Mouse (Mus musculus) hindbrain, postnatal 0 days (tissue): ENCODE results near the gene Ankdd1a. TPM values are rescaled to one million over a fixed set of nuclear protein-coding genes. Genes with fewer than 3 reads are reported as not detected.

Experiments
- ATAC-seq: fragments of 200-750 bp; cut with Nextera tagmentation; 2 replicates; pipeline ENCODE4 v1.8.0; 2017; ENCODE audit warnings: mild to moderate bottlenecking, moderate TSS enrichment, moderate library complexity
- DNase-seq: peaks from one replicate; pipeline ENCODE4 v3.0.0-alpha.2; 2015; ENCODE audit warnings: low spot score
- H3K27ac ChIP-seq: fragments of 300-500 bp; sonication (generic); 2 replicates; pipeline ENCODE4 v1.5.1; 2014; ENCODE audit warnings: mild to moderate bottlenecking
- H3K27me3 ChIP-seq: fragments of 300-500 bp; sonication (generic); 2 replicates; pipeline ENCODE4 v1.6.1; 2014; ENCODE audit warnings: low read length, mixed read lengths; ENCODE audit not compliant: insufficient read depth
- H3K36me3 ChIP-seq: fragments of 300-500 bp; sonication (generic); 2 replicates; pipeline ENCODE4 v1.6.1; 2014; ENCODE audit warnings: low read length, mixed read lengths; ENCODE audit not compliant: insufficient read depth
- H3K4me1 ChIP-seq: fragments of 300-500 bp; sonication (generic); 2 replicates; pipeline ENCODE4 v1.6.1; 2014; ENCODE audit warnings: antibody characterized with exemption, low read length, mixed read lengths; ENCODE audit not compliant: insufficient read depth
- H3K4me2 ChIP-seq: fragments of 300-500 bp; sonication (generic); 2 replicates; pipeline ENCODE4 v1.6.1; 2014; ENCODE audit warnings: low read depth, mild to moderate bottlenecking, low read length, moderate library complexity, mixed read lengths
- H3K4me3 ChIP-seq: fragments of 300-500 bp; sonication (generic); 2 replicates; pipeline ENCODE4 v1.5.1; 2014; ENCODE audit warnings: low read length
- H3K9ac ChIP-seq: fragments of 300-500 bp; sonication (generic); replicated peaks from 2 replicates; pipeline ENCODE4 v1.6.1; 2014; ENCODE audit warnings: mild to moderate bottlenecking, low read length, moderate library complexity, mixed read lengths
- H3K9me3 ChIP-seq: fragments of 300-500 bp; sonication (generic); 2 replicates; pipeline ENCODE4 v1.6.1; 2016; ENCODE audit warnings: low read length, mixed read lengths
- CTCF ChIP-seq: IDR thresholded peaks from 2 replicates; pipeline ENCODE4 v1.5.1; 2016; ENCODE audit warnings: antibody characterized with exemption, control low read depth, low read depth
- WGBS: fragments of 180-500 bp; shearing (Covaris S2); extraction: QIAGEN DNeasy Blood & Tissue Kit; methylation state at CpG from one replicate; pipeline ENCODE4 v1.1.7; 2014; 5-methylcytosine and 5-hydroxymethylcytosine counted together
- polyA plus RNA-seq: library from polyadenylated mRNA; unstranded; fragments of >200 nt; fragmentation: Nextera tagmentation; extraction: Ambion mirVana; gene quantifications from 2 replicates; pipeline ENCODE4 v1.2.1, GENCODE M21; 2015
- total RNA-seq: library from RNA; depleted of rRNA; stranded (reverse); fragments of >200 nt; gene quantifications from 2 replicates; pipeline ENCODE4 v1.2.3, GENCODE M21; 2014

Ankdd1a gene
- total and polyA plus RNA-seq, 2 experiments from 2014 or later = 1.2 to 5.9 TPM

GRCm38 (mm10) chr9:65480071-65480470, 39.9 kb downstream of the Ankdd1a start:
- TF ChIP-seq CTCF = no peak
- H3K4me2 ChIP-seq = no peak overlapping the region
- H3K36me3 ChIP-seq = peaks cover 64% of the 10 kb centered on the region
- no peak for DNase-seq
- H3K9ac ChIP-seq = no peak overlapping the region
- H3K27me3 ChIP-seq = no peaks in the 10 kb centered on the region
- ATAC-seq = no peak
- H3K27ac ChIP-seq = no peak overlapping the region
- no peak overlapping the region for H3K4me3 ChIP-seq
- H3K9me3 ChIP-seq = no peaks in the 10 kb centered on the region
- no peaks in the 10 kb centered on the region for H3K4me1 ChIP-seq
- WGBS = 76% methylated on average over 5 of the region's 5 CpGs

- H3K27me3 ChIP-seq = no peaks in the 10 kb centered on the region
- DNase-seq (no peak), ATAC-seq (no peak)
- no peak for TF ChIP-seq CTCF
- peaks cover 64% of the 10 kb centered on the region for H3K36me3 ChIP-seq
- no peak overlapping the region for H3K4me2 ChIP-seq
- H3K9me3 ChIP-seq = no peaks in the 10 kb centered on the region
- no peak overlapping the region for H3K9ac ChIP-seq
- no peaks in the 10 kb centered on the region for H3K4me1 ChIP-seq
- no peak overlapping the region for H3K4me3 ChIP-seq
- 91% methylated on average over 8 of the region's 8 CpGs for WGBS
- no peak overlapping the region for H3K27ac ChIP-seq
These were observed 40.8 kb downstream of the Ankdd1a start for GRCm38 (mm10) chr9:65479158-65479557.

DNA sequence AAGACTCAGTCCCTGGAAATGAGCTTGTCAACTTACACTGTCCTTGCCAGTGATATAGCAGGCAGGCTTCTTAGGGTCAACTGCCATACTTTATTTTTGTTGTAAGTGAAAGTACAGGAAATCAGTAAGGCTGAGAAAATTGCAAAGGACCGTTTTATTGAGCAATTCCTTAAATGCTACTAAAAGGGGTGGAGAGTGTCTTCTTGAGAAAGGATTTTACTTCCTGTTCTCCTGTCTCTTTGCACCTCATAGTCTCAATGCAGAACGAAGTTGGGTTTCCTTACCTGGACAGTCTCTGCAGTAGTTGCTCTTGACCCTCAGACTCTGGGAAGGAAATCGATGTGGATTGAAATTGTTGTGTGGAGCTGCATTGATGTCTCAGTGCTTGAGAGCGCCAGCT, 47.2 kb downstream of the Ankdd1a start:
- H3K36me3 ChIP-seq = peaks cover 62% of the 10 kb centered on the region
- H3K9me3 ChIP-seq = no peaks in the 10 kb centered on the region

DNA sequence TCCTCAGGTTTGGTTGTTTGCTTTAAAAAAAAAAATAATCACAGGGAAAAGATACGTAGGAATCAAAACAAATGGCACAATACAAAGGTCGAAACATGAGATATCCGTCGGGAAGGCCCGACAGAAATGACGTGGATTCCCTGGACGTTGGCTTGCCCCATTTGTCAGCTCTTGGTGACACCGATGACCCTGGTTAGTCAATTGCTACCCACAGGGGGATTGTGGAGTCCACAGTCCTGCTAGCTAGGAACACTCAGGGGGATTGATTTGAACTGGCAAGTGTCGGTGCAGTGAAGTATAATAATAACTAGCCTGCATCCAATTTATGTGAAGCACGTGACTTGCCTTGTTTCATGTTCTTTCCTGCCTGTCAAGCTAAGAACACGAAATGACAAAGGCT, 52.3 kb downstream of the Ankdd1a start:
- TF ChIP-seq CTCF = no peak
- H3K4me3 ChIP-seq = no peak overlapping the region
- H3K27me3 ChIP-seq = no peaks in the 10 kb centered on the region
- H3K27ac ChIP-seq = no peak overlapping the region
- DNase-seq (no peak), ATAC-seq (no peak)
- peaks cover 35% of the 10 kb centered on the region for H3K36me3 ChIP-seq
- H3K9ac ChIP-seq = no peak overlapping the region
- H3K9me3 ChIP-seq = no peaks in the 10 kb centered on the region
- H3K4me1 ChIP-seq = no peaks in the 10 kb centered on the region
- 64% methylated on average over 11 of the region's 11 CpGs for WGBS
- no peak overlapping the region for H3K4me2 ChIP-seq

More for the DNA sequence above, 47.2 kb downstream of the Ankdd1a start:
- no peak for DNase-seq
- Histone ChIP-seq H3K9ac (no peak overlapping the region), H3K27ac (no peak overlapping the region), H3K27me3 (no peaks in the 10 kb centered on the region), H3K4me2 (no peak overlapping the region), H3K4me3 (no peak overlapping the region), H3K4me1 (no peaks in the 10 kb centered on the region)
- 87% methylated on average over 4 of the region's 4 CpGs for WGBS
- no peak for TF ChIP-seq CTCF
- ATAC-seq = no peak

- peaks cover 9% of the 10 kb centered on the region for H3K4me1 ChIP-seq
- no peaks in the 10 kb centered on the region for H3K9me3 ChIP-seq
- no peak overlapping the region for H3K9ac ChIP-seq
- WGBS = 96% methylated on average over 2 of the region's 2 CpGs
- ATAC-seq = no peak
- DNase-seq = no peak
- no peak overlapping the region for H3K27ac ChIP-seq
- no peaks in the 10 kb centered on the region for H3K27me3 ChIP-seq
- TF ChIP-seq CTCF = no peak
- H3K4me2 ChIP-seq = no peak overlapping the region
- no peak overlapping the region for H3K4me3 ChIP-seq
- peaks cover 29% of the 10 kb centered on the region for H3K36me3 ChIP-seq
These were observed 54.8 kb downstream of the Ankdd1a start for GRCm38 (mm10) chr9:65465241-65465640.

GRCm38 (mm10) chr9:65464161-65464560, 55.8 kb downstream of the Ankdd1a start:
- no peak for DNase-seq
- H3K27ac ChIP-seq = no peak overlapping the region
- 95% methylated on average over 6 of the region's 6 CpGs for WGBS
- H3K36me3 ChIP-seq = peaks cover 18% of the 10 kb centered on the region
- peaks cover 9% of the 10 kb centered on the region for H3K4me1 ChIP-seq
- H3K9me3 ChIP-seq = no peaks in the 10 kb centered on the region
- TF ChIP-seq CTCF = no peak
- no peak overlapping the region for H3K4me2 ChIP-seq
- no peak overlapping the region for H3K9ac ChIP-seq
- ATAC-seq = no peak
- H3K4me3 ChIP-seq = no peak overlapping the region
- H3K27me3 ChIP-seq = no peaks in the 10 kb centered on the region

GRCm38 (mm10) chr9:65462544-65462943, 57.4 kb downstream of the Ankdd1a start:
- no peak for ATAC-seq
- Histone ChIP-seq H3K4me3 (no peak overlapping the region), H3K4me1 (peaks cover 9% of the 10 kb centered on the region), H3K27me3 (no peaks in the 10 kb centered on the region), H3K9ac (no peak overlapping the region), H3K4me2 (no peak overlapping the region), H3K27ac (no peak overlapping the region), H3K9me3 (no peaks in the 10 kb centered on the region), H3K36me3 (peaks cover 7% of the 10 kb centered on the region; the same call in 1 of the 2 replicates)
- DNase-seq = no peak
- 75% methylated on average over 5 of the region's 5 CpGs for WGBS
- no peak for TF ChIP-seq CTCF
